Mouse (Mus musculus) liver, postnatal 0 days (tissue): ENCODE results near the gene Fgf8. TPM values are rescaled to one million over a fixed set of nuclear protein-coding genes. Genes with fewer than 3 reads are reported as not detected.

Source experiments
- ATAC-seq: fragments of 200-750 bp; cut with Nextera tagmentation; 2 replicates; pipeline ENCODE4 v1.8.0; 2017; ENCODE audit warnings: mild to moderate bottlenecking, moderate library complexity
- DNase-seq: peaks from one replicate; pipeline ENCODE4 v3.0.0-alpha.2; 2016
- H3K27ac ChIP-seq: fragments of 300-500 bp; sonication (generic); 2 replicates; pipeline ENCODE4 v1.5.1; 2014; ENCODE audit warnings: antibody characterized with exemption, moderate library complexity, mild to moderate bottlenecking, low read depth
- H3K27me3 ChIP-seq: fragments of 300-500 bp; sonication (generic); 2 replicates; pipeline ENCODE4 v1.6.1; 2014; ENCODE audit warnings: low read length, control low read depth, mixed read lengths; ENCODE audit not compliant: insufficient read depth
- H3K36me3 ChIP-seq: fragments of 300-500 bp; sonication (generic); replicated peaks from 2 replicates; pipeline ENCODE4 v1.6.1; 2014; ENCODE audit warnings: mild to moderate bottlenecking, control low read depth, low read length, moderate library complexity, mixed read lengths; ENCODE audit not compliant: insufficient read depth
- H3K4me1 ChIP-seq: fragments of 300-500 bp; sonication (generic); 2 replicates; pipeline ENCODE4 v1.6.1; 2014; ENCODE audit warnings: antibody characterized with exemption, mild to moderate bottlenecking, control low read depth; ENCODE audit not compliant: insufficient read depth
- H3K4me2 ChIP-seq: fragments of 300-500 bp; sonication (generic); 2 replicates; pipeline ENCODE4 v1.6.1; 2014; ENCODE audit warnings: low read depth, mild to moderate bottlenecking, low read length, moderate library complexity, mixed read lengths
- H3K4me3 ChIP-seq: fragments of 300-500 bp; sonication (generic); 2 replicates; pipeline ENCODE4 v1.5.1; 2014; ENCODE audit warnings: low read depth, low read length
- H3K9ac ChIP-seq: fragments of 300-500 bp; sonication (generic); replicated peaks from 2 replicates; pipeline ENCODE4 v1.6.1; 2014; ENCODE audit warnings: mild to moderate bottlenecking, moderate library complexity
- H3K9me3 ChIP-seq: fragments of 300-500 bp; sonication (generic); 2 replicates; pipeline ENCODE4 v1.6.1; 2016; ENCODE audit warnings: mild to moderate bottlenecking, control low read depth, low read length, mixed read lengths
- CTCF ChIP-seq: sonication (generic); IDR thresholded peaks from 2 replicates; pipeline ENCODE4 v1.5.1; 2016; ENCODE audit warnings: antibody characterized with exemption, low read depth
- EP300 ChIP-seq: IDR thresholded peaks from 2 replicates; pipeline ENCODE4 v1.6.1; 2016; ENCODE audit warnings: antibody characterized with exemption, low read depth, mild to moderate bottlenecking
- WGBS: fragments of 180-500 bp; shearing (Covaris S2); extraction: QIAGEN DNeasy Blood & Tissue Kit; methylation state at CpG from one replicate; pipeline ENCODE4 v1.1.7; 2014; ENCODE audit not compliant: insufficient replicate concordance; 5-methylcytosine and 5-hydroxymethylcytosine counted together
- polyA plus RNA-seq: library from polyadenylated mRNA; unstranded; fragments of >200 nt; fragmentation: Nextera tagmentation; extraction: Ambion mirVana; gene quantifications from 2 replicates; pipeline ENCODE4 v1.2.1, GENCODE M21; 2015

Gene Fgf8
- polyA plus RNA-seq, 1 experiment from 2014 or later = not detected

GRCm38 (mm10) chr19:45734191-45734590 is 8.5 kb downstream of the Fgf8 start:
- no peak overlapping the region for H3K4me3 ChIP-seq
- 73% methylated on average over 5 of the region's 5 CpGs for WGBS
- peaks cover 72% of the 10 kb centered on the region for H3K27me3 ChIP-seq
- no peak overlapping the region for H3K27ac ChIP-seq
- no peaks in the 10 kb centered on the region for H3K36me3 ChIP-seq
- no peak overlapping the region for H3K4me2 ChIP-seq
- ATAC-seq (no peak), DNase-seq (no peak)
- no peaks in the 10 kb centered on the region for H3K9me3 ChIP-seq
- TF ChIP-seq CTCF = no peak
- TF ChIP-seq EP300 = no peak
- H3K4me1 ChIP-seq = peaks cover 7% of the 10 kb centered on the region
- H3K9ac ChIP-seq = no peak overlapping the region

- H3K4me1 ChIP-seq = peaks cover 7% of the 10 kb centered on the region
- TF ChIP-seq EP300 (no peak), CTCF (no peak)
- H3K4me2 ChIP-seq = no peak overlapping the region
- ATAC-seq (no peak), DNase-seq (no peak)
- peaks cover 69% of the 10 kb centered on the region for H3K27me3 ChIP-seq
- no peak overlapping the region for H3K9ac ChIP-seq
- no peak overlapping the region for H3K27ac ChIP-seq
- H3K36me3 ChIP-seq = no peaks in the 10 kb centered on the region
- 29% methylated on average over 10 of the region's 10 CpGs for WGBS
- H3K4me3 ChIP-seq = no peak overlapping the region
- no peaks in the 10 kb centered on the region for H3K9me3 ChIP-seq
Observed at GRCm38 (mm10) chr19:45733564-45733963, 9.2 kb downstream of the Fgf8 start.

- TF ChIP-seq EP300 = no peak
- no peak for TF ChIP-seq CTCF
- H3K9ac ChIP-seq = no peak overlapping the region
- 78% methylated on average over 7 of the region's 7 CpGs for WGBS
- H3K36me3 ChIP-seq = no peaks in the 10 kb centered on the region
- H3K4me1 ChIP-seq = no peaks in the 10 kb centered on the region; the same call in 1 of the 2 replicates
- H3K9me3 ChIP-seq = no peaks in the 10 kb centered on the region
- H3K27ac ChIP-seq = no peak overlapping the region
- no peak for DNase-seq
- no peak overlapping the region for H3K4me3 ChIP-seq
- ATAC-seq = no peak
- H3K27me3 ChIP-seq = peaks cover 51% of the 10 kb centered on the region
- no peak overlapping the region for H3K4me2 ChIP-seq
Observed at GRCm38 (mm10) chr19:45731658-45732057, 11.1 kb downstream of the Fgf8 start.

- no peak for DNase-seq
- 71% methylated on average over 8 of the region's 8 CpGs for WGBS
- H3K4me3 ChIP-seq = no peak overlapping the region
- H3K4me1 ChIP-seq = no peaks in the 10 kb centered on the region
- H3K27me3 ChIP-seq = peaks cover 36% of the 10 kb centered on the region
- ATAC-seq = no peak
- H3K9me3 ChIP-seq = no peaks in the 10 kb centered on the region
- no peak for TF ChIP-seq EP300
- TF ChIP-seq CTCF = no peak
- H3K36me3 ChIP-seq = no peaks in the 10 kb centered on the region
- no peak overlapping the region for H3K4me2 ChIP-seq
- no peak overlapping the region for H3K9ac ChIP-seq
- H3K27ac ChIP-seq = no peak overlapping the region
Observed at GRCm38 (mm10) chr19:45730042-45730441, 12.7 kb downstream of the Fgf8 start.

GRCm38 (mm10) chr19:45727231-45727630 is 15.5 kb downstream of the Fgf8 start:
- Histone ChIP-seq H3K4me3 (no peak overlapping the region), H3K4me2 (no peak overlapping the region), H3K4me1 (no peaks in the 10 kb centered on the region), H3K27ac (no peak overlapping the region), H3K36me3 (no peaks in the 10 kb centered on the region), H3K9me3 (no peaks in the 10 kb centered on the region), H3K9ac (no peak overlapping the region), H3K27me3 (peaks cover 12% of the 10 kb centered on the region; the same call in 1 of the 2 replicates)
- ATAC-seq (no peak), DNase-seq (no peak)
- TF ChIP-seq EP300 (no peak), CTCF (no peak)
- WGBS = 42% methylated on average over 10 of the region's 10 CpGs

- TF ChIP-seq CTCF (no peak), EP300 (no peak)
- Histone ChIP-seq H3K27me3 (peaks cover 7% of the 10 kb centered on the region; the same call in 1 of the 2 replicates), H3K4me3 (no peak overlapping the region), H3K36me3 (no peaks in the 10 kb centered on the region), H3K9ac (no peak overlapping the region), H3K4me1 (no peaks in the 10 kb centered on the region), H3K9me3 (no peaks in the 10 kb centered on the region), H3K4me2 (no peak overlapping the region), H3K27ac (no peak overlapping the region)
- ATAC-seq (no peak), DNase-seq (no peak)
- WGBS = 53% methylated on average over 14 of the region's 14 CpGs
Observed at GRCm38 (mm10) chr19:45725677-45726277, 16.9 kb downstream of the Fgf8 start.
